Mouse (Mus musculus): Measurements from ENCODE around the gene Ctbp2. TPM values are rescaled to one million over a fixed set of nuclear protein-coding genes. Genes with fewer than 3 reads are reported as not detected.

Ctbp2 gene
- total and polyA plus RNA-seq, 3 experiments: 74.9 to 90.7 TPM; not detected in 1

DNA sequence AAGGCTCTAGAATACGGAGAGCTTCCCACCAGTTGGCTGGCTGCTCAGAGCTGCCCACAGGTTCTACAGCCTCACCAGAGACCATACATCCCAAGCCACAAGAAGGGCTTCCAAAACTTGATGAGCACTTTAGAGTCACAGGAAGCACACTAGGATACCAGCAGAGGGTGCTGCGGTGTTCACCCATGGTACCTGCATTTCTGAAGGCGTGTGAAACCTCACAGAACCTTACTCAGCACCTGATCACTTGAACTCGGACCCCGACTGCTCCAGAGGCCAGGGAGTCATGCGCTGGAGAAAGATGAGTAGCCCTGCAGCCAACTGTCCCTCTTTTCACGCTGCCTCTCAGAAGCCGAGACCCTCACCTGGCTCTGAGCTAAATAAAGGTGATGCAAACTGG lies 130.0 kb downstream of the Ctbp2 start:
- no peak for DNase-seq (ENCODE audit: low read depth, low spot score)
- Histone ChIP-seq H3K79me2 (ENCODE audit: control insufficient read depth, insufficient read depth, low read length, poor library complexity) (no peaks in the 10 kb centered on the region), H3K27ac (ENCODE audit: control insufficient read depth, low read depth, low read length) (no peak overlapping the region), H3K4me3 (ENCODE audit: control insufficient read depth in 1 of 2, insufficient read depth in 1 of 2, low read depth in 2 of 2, low read length in 2 of 2) (no peak overlapping the region), H3K9ac (ENCODE audit: control insufficient read depth, low read depth, low read length, poor library complexity, severe bottlenecking) (no peak overlapping the region), H3K4me1 (ENCODE audit: control insufficient read depth in 1 of 2, insufficient read depth in 2 of 2, low read length in 2 of 2) (no peaks in the 10 kb centered on the region), H3K36me3 (ENCODE audit: control insufficient read depth in 1 of 2, insufficient read depth in 2 of 2, low read length in 2 of 2) (peaks cover 0 to 16% of the 10 kb centered on the region in 2 experiments; a peak in 2 of 4 replicates), H3K27me3 (ENCODE audit: control insufficient read depth in 1 of 2, insufficient read depth in 2 of 2, low read length in 2 of 2) (no peaks in the 10 kb centered on the region), H3K9me3 (replicated peaks; ENCODE audit: insufficient read depth, low read length) (no peaks in the 10 kb centered on the region)
- TF ChIP-seq GATA1 (IDR thresholded peaks at IDR 0.05; ENCODE audit: low read depth, low read length) (no peak), SMC3 (IDR thresholded peaks at IDR 0.05; ENCODE audit: low read depth, low read length) (peak; percentile 35; the same call in 1 of the 2 replicates), RAD21 (IDR thresholded peaks at IDR 0.05; ENCODE audit: low read depth, low read length) (peak; percentile 16), CTCF (IDR thresholded peaks at IDR 0.05 in 2 of 3, conservative IDR thresholded peaks at IDR 0.05 in 1 of 3; ENCODE audit: control insufficient read depth in 1 of 3, insufficient read depth in 1 of 3, low read depth in 2 of 3, low read length in 3 of 3, poor library complexity in 1 of 3, severe bottlenecking in 1 of 3) (peak; percentile 19 to 39 (median 22); a peak in 5 of 6 replicates)

GRCm38 (mm10) chr7:132992967-132993615 lies 131.1 kb downstream of the Ctbp2 start:
- H3K36me3 ChIP-seq (ENCODE audit: control insufficient read depth in 1 of 2, insufficient read depth in 2 of 2, low read length in 2 of 2): peaks cover 0 to 21% of the 10 kb centered on the region in 2 experiments; a peak in 2 of 4 replicates
- H3K79me2 ChIP-seq (ENCODE audit: control insufficient read depth, insufficient read depth, low read length, poor library complexity): no peaks in the 10 kb centered on the region
- H3K27me3 ChIP-seq (ENCODE audit: control insufficient read depth in 1 of 2, insufficient read depth in 2 of 2, low read length in 2 of 2): no peaks in the 10 kb centered on the region
- TF ChIP-seq UBTF (IDR thresholded peaks at IDR 0.05; ENCODE audit: borderline replicate concordance, insufficient read depth, low read depth, low read length): no peak
- no peak for TF ChIP-seq ZMIZ1 (IDR thresholded peaks at IDR 0.05; ENCODE audit: low read depth, low read length)
- no peak for TF ChIP-seq ZC3H11A (IDR thresholded peaks at IDR 0.05; ENCODE audit: low read depth, low read length)
- no peak for TF ChIP-seq MAZ (IDR thresholded peaks at IDR 0.05; ENCODE audit: low read depth, low read length)
- no peak for TF ChIP-seq SMC3 (IDR thresholded peaks at IDR 0.05; ENCODE audit: low read depth, low read length)
- no peak for TF ChIP-seq NELFE (IDR thresholded peaks at IDR 0.05; ENCODE audit: low read depth, low read length)
- no peak for TF ChIP-seq BHLHE40 (IDR thresholded peaks at IDR 0.05; ENCODE audit: borderline replicate concordance, low read depth, low read length)
- no peak for TF ChIP-seq GABPA (IDR thresholded peaks at IDR 0.05; ENCODE audit: low read depth, low read length)
- TF ChIP-seq JUND (IDR thresholded peaks at IDR 0.05; ENCODE audit: low read depth, low read length): no peak
- no peak for TF ChIP-seq ETS1 (IDR thresholded peaks at IDR 0.05; ENCODE audit: low read depth, low read length)
- no peak for TF ChIP-seq ELF1 (IDR thresholded peaks at IDR 0.05; ENCODE audit: low read depth, low read length)
- no peak for TF ChIP-seq TAL1 (IDR thresholded peaks at IDR 0.05; ENCODE audit: low read length)
- no peak for TF ChIP-seq CHD2 (IDR thresholded peaks at IDR 0.05; ENCODE audit: low read length)
- no peak for TF ChIP-seq CHD1 (IDR thresholded peaks at IDR 0.05; ENCODE audit: low read depth, low read length)
- TF ChIP-seq E2F4 (IDR thresholded peaks at IDR 0.05; ENCODE audit: borderline replicate concordance, low read depth, low read length): no peak
- no peak for TF ChIP-seq MEF2A (IDR thresholded peaks at IDR 0.05; ENCODE audit: extremely low read depth, insufficient replicate concordance, low read depth, low read length, poor library complexity, severe bottlenecking)
- TF ChIP-seq TCF12 (IDR thresholded peaks at IDR 0.05; ENCODE audit: low read depth, low read length): no peak
- no peaks in the 10 kb centered on the region for H3K4me1 ChIP-seq (ENCODE audit: control insufficient read depth in 1 of 2, insufficient read depth in 2 of 2, low read length in 2 of 2)
- no peak for DNase-seq (ENCODE audit: low read depth, low spot score)
- H3K4me3 ChIP-seq (ENCODE audit: control insufficient read depth in 1 of 2, insufficient read depth in 1 of 2, low read depth in 2 of 2, low read length in 2 of 2): no peak overlapping the region
- no peak overlapping the region for H3K27ac ChIP-seq (ENCODE audit: control insufficient read depth, low read depth, low read length)
- no peaks in the 10 kb centered on the region for H3K9me3 ChIP-seq (replicated peaks; ENCODE audit: insufficient read depth, low read length)
- no peak overlapping the region for H3K9ac ChIP-seq (ENCODE audit: control insufficient read depth, low read depth, low read length, poor library complexity, severe bottlenecking)
